Mouse (Mus musculus) neural tube, embryonic 15.5 days (tissue): Measurements from ENCODE around the gene Itga7. TPM values are rescaled to one million over a fixed set of nuclear protein-coding genes. Genes with fewer than 3 reads are reported as not detected.

Experiments
- ATAC-seq: fragments of 200-750 bp; cut with Nextera tagmentation; 2 replicates; pipeline ENCODE4 v1.8.0; 2017; ENCODE audit warnings: mild to moderate bottlenecking, moderate TSS enrichment, moderate library complexity; ENCODE audit not compliant: low FRiP score
- H3K27ac ChIP-seq: fragments of 300-500 bp; sonication (generic); replicated peaks from 2 replicates; pipeline ENCODE4 v1.5.1; 2015; ENCODE audit warnings: mild to moderate bottlenecking, inconsistent platforms
- H3K27me3 ChIP-seq: fragments of 300-500 bp; sonication (generic); replicated peaks from 2 replicates; pipeline ENCODE4 v1.6.1; 2015; ENCODE audit warnings: inconsistent platforms
- H3K36me3 ChIP-seq: fragments of 300-500 bp; sonication (generic); 2 replicates; pipeline ENCODE4 v1.6.1; 2015; ENCODE audit warnings: inconsistent platforms
- H3K4me1 ChIP-seq: fragments of 300-500 bp; sonication (generic); 2 replicates; pipeline ENCODE4 v1.6.1; 2015; ENCODE audit warnings: inconsistent platforms
- H3K4me2 ChIP-seq: fragments of 300-500 bp; sonication (generic); 2 replicates; pipeline ENCODE4 v1.6.1; 2015; ENCODE audit warnings: inconsistent platforms, mild to moderate bottlenecking, moderate library complexity
- H3K4me3 ChIP-seq: fragments of 300-500 bp; sonication (generic); replicated peaks from 2 replicates; pipeline ENCODE4 v1.5.1; 2015; ENCODE audit warnings: mild to moderate bottlenecking, inconsistent platforms
- H3K9ac ChIP-seq: fragments of 300-500 bp; sonication (generic); replicated peaks from 2 replicates; pipeline ENCODE4 v1.6.1; 2015; ENCODE audit warnings: mild to moderate bottlenecking, inconsistent platforms
- H3K9me3 ChIP-seq: fragments of 300-500 bp; sonication (generic); replicated peaks from 2 replicates; pipeline ENCODE4 v1.6.1; 2016; ENCODE audit warnings: inconsistent platforms
- WGBS: fragments of 180-500 bp; shearing (Covaris S2); methylation state at CpG from one replicate; pipeline ENCODE4 v1.1.7; 2015; ENCODE audit warnings: mixed read lengths; 5-methylcytosine and 5-hydroxymethylcytosine counted together
- polyA plus RNA-seq: library from polyadenylated mRNA; unstranded; fragments of >200 nt; fragmentation: Nextera tagmentation; extraction: Ambion mirVana; gene quantifications from 2 replicates; pipeline ENCODE4 v1.2.1, GENCODE M21; 2015

Itga7 gene
- polyA plus RNA-seq, 1 experiment from 2014 or later: 7.2 TPM

DNA sequence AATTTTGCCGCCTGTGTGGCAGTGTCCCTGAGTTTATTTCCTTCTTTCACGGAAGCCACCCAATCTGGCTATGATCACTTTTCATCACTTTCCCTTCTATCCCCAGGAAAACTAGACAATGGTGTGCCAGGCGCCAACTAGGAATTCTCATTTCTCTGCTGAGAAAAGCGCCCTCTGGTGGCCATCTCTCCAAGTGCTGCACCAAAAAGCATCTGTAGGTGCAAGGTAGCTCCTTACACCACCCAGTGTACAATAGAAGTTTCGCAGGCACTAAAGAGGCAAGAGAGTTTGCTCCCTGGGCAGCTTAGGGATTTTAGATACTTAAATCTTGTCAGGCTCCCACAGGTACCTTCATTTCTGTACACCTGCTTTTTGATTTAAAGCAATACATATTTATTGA lies 20.4 kb upstream of the Itga7 start:
- no peak overlapping the region for H3K4me3 ChIP-seq
- H3K27ac ChIP-seq: peak overlapping the region; percentile 45; the same call in 1 of the 2 replicates
- 5% methylated on average over 5 of the region's 5 CpGs for WGBS
- H3K9me3 ChIP-seq: no peaks in the 10 kb centered on the region
- peaks cover 32% of the 10 kb centered on the region for H3K4me1 ChIP-seq
- ATAC-seq: peak; percentile 29; the same call in 1 of the 2 replicates
- no peak overlapping the region for H3K9ac ChIP-seq
- H3K4me2 ChIP-seq: no peak overlapping the region; the same call in 1 of the 2 replicates
- H3K27me3 ChIP-seq: no peaks in the 10 kb centered on the region
- peaks cover 6% of the 10 kb centered on the region; the same call in 1 of the 2 replicates for H3K36me3 ChIP-seq

DNA sequence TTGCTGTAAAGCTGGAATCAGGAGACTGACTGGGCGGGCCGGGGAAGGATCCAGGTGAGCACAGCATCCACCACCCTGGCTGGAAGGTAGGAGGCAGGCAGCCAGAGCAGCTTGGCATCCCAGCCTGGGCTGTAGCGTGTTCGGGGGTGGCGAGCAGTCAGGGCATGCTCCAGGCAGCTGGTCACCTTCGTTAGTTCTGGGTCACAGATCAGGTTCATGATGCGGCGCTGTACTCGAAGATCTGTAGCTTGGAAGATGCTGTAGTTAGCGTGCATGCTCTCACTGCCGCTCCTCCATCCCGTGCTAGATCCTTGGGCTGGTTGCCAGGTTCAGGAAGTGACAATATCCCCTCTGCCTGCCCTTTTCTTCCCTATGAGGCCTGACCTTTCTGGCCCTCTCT lies 19.9 kb upstream of the Itga7 start:
- no peak overlapping the region for H3K9ac ChIP-seq
- no peaks in the 10 kb centered on the region for H3K27me3 ChIP-seq
- H3K4me2 ChIP-seq: no peak overlapping the region
- no peaks in the 10 kb centered on the region for H3K9me3 ChIP-seq
- peaks cover 6% of the 10 kb centered on the region; the same call in 1 of the 2 replicates for H3K36me3 ChIP-seq
- H3K4me1 ChIP-seq: peaks cover 37% of the 10 kb centered on the region
- WGBS: 87% methylated on average over 12 of the region's 12 CpGs
- no peak overlapping the region for H3K27ac ChIP-seq
- no peak for ATAC-seq
- no peak overlapping the region for H3K4me3 ChIP-seq

GRCm38 (mm10) chr10:128915550-128915949 lies 18.1 kb upstream of the Itga7 start:
- no peaks in the 10 kb centered on the region for H3K27me3 ChIP-seq
- peaks cover 46% of the 10 kb centered on the region for H3K4me1 ChIP-seq
- no peak overlapping the region for H3K27ac ChIP-seq
- no peak overlapping the region for H3K9ac ChIP-seq
- no peak for ATAC-seq
- 88% methylated on average over 2 of the region's 2 CpGs for WGBS
- H3K9me3 ChIP-seq: no peaks in the 10 kb centered on the region
- H3K4me3 ChIP-seq: no peak overlapping the region
- H3K4me2 ChIP-seq: no peak overlapping the region
- peaks cover 6% of the 10 kb centered on the region; the same call in 1 of the 2 replicates for H3K36me3 ChIP-seq

DNA sequence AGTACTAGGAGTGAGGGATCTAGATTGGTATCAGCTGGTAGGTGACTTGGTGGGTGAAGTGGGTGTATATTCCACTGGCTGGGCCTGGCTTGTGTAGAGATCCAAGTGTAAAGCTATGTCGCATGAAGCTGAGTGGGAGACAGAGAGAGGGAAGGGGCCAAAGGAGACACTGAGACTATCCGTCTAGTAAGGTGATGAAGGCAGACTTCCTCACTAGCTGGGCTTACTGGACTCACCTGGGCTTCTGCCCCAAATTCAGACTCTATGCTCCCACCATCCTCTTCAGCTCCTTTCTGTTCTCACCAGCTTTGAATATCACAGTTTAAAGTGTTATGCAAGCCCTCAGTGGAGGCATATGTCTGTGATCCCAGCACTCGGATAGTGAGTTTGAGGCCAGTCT lies 17.0 kb upstream of the Itga7 start:
- no peak overlapping the region for H3K9ac ChIP-seq
- peaks cover 6% of the 10 kb centered on the region; the same call in 1 of the 2 replicates for H3K36me3 ChIP-seq
- ATAC-seq: no peak
- no peak overlapping the region for H3K4me2 ChIP-seq
- peaks cover 47% of the 10 kb centered on the region for H3K4me1 ChIP-seq
- H3K27ac ChIP-seq: no peak overlapping the region
- H3K27me3 ChIP-seq: no peaks in the 10 kb centered on the region
- 96% methylated on average over 3 of the region's 3 CpGs for WGBS
- H3K9me3 ChIP-seq: no peaks in the 10 kb centered on the region
- H3K4me3 ChIP-seq: no peak overlapping the region

DNA sequence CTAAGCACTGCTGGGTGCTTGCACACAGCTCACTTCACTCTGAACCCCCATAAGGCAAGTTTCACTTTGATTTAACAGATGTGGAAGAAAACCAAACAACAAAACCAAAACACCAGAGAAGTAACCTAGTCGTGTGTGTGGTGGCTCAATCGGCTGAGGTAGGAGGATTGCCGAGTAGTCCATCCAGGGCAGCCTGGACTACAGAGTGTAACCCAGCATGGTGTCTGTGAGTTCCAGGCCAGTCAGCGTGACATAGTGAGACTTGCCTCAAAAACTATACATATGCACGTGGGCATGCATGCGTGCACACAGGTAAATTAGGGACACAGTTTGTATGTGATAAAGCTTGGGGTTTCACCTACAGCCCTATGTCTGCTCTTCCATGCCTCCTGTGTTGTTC lies 16.2 kb upstream of the Itga7 start:
- Histone ChIP-seq H3K27ac (no peak overlapping the region), H3K4me3 (no peak overlapping the region), H3K4me1 (peaks cover 54% of the 10 kb centered on the region), H3K9me3 (no peaks in the 10 kb centered on the region), H3K36me3 (peaks cover 6% of the 10 kb centered on the region; the same call in 1 of the 2 replicates), H3K27me3 (no peaks in the 10 kb centered on the region), H3K4me2 (no peak overlapping the region), H3K9ac (no peak overlapping the region)
- WGBS: 90% methylated on average over 6 of the region's 6 CpGs
- ATAC-seq: no peak

DNA sequence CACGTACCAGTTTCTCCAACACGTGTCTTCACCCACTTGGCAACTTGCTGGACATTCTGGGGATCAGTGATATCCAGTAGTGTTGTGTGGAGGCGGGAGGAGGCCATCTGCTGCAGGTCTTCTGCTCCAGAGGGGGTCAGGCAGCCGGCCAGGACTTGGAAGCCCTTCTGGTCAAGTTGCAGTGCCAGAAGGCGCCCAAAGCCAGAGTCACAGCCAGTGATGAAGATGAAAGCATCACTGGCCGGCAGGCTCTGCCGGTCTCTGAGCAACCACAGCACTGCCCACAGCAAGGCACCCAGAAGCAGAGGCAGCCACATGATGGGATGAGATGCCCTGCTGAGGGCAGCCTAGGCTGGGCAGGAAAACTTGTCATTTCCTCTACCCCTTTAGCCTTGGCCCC lies 15.4 kb upstream of the Itga7 start:
- H3K27me3 ChIP-seq: no peaks in the 10 kb centered on the region
- H3K4me1 ChIP-seq: peaks cover 54% of the 10 kb centered on the region
- H3K4me2 ChIP-seq: no peak overlapping the region
- ATAC-seq: no peak
- H3K36me3 ChIP-seq: peaks cover 6% of the 10 kb centered on the region; the same call in 1 of the 2 replicates
- no peaks in the 10 kb centered on the region for H3K9me3 ChIP-seq
- H3K27ac ChIP-seq: peak overlapping the region; percentile 70
- H3K4me3 ChIP-seq: no peak overlapping the region
- 70% methylated on average over 7 of the region's 7 CpGs for WGBS
- H3K9ac ChIP-seq: no peak overlapping the region; the same call in 1 of the 2 replicates

GRCm38 (mm10) chr10:128919203-128919631 lies 14.4 kb upstream of the Itga7 start:
- WGBS: 14% methylated on average over 6 of the region's 6 CpGs
- peak; percentile 6; the same call in 1 of the 2 replicates for ATAC-seq
- peaks cover 6% of the 10 kb centered on the region; the same call in 1 of the 2 replicates for H3K36me3 ChIP-seq
- no peak overlapping the region; the same call in 1 of the 2 replicates for H3K9ac ChIP-seq
- no peak overlapping the region for H3K4me3 ChIP-seq
- H3K9me3 ChIP-seq: no peaks in the 10 kb centered on the region
- H3K4me2 ChIP-seq: 0 out of 2 replicates have a peak overlapping the region, but pooled peaks have one; percentile 11
- peak overlapping the region; percentile 70 for H3K27ac ChIP-seq
- no peaks in the 10 kb centered on the region for H3K27me3 ChIP-seq
- peaks cover 56% of the 10 kb centered on the region for H3K4me1 ChIP-seq

- H3K4me2 ChIP-seq: no peak overlapping the region
- H3K9ac ChIP-seq: no peak overlapping the region
- H3K27me3 ChIP-seq: no peaks in the 10 kb centered on the region
- peaks cover 57% of the 10 kb centered on the region for H3K4me1 ChIP-seq
- peaks cover 6% of the 10 kb centered on the region; the same call in 1 of the 2 replicates for H3K36me3 ChIP-seq
- H3K4me3 ChIP-seq: no peak overlapping the region
- H3K27ac ChIP-seq: peak overlapping the region; percentile 70
- no peak for ATAC-seq
- WGBS: 86% methylated on average over 7 of the region's 7 CpGs
- H3K9me3 ChIP-seq: no peaks in the 10 kb centered on the region
Observed at GRCm38 (mm10) chr10:128919966-128920365, 13.7 kb upstream of the Itga7 start.

GRCm38 (mm10) chr10:128920736-128921161 lies 12.9 kb upstream of the Itga7 start:
- Histone ChIP-seq H3K27me3 (no peaks in the 10 kb centered on the region), H3K27ac (peak overlapping the region; percentile 70)

DNA sequence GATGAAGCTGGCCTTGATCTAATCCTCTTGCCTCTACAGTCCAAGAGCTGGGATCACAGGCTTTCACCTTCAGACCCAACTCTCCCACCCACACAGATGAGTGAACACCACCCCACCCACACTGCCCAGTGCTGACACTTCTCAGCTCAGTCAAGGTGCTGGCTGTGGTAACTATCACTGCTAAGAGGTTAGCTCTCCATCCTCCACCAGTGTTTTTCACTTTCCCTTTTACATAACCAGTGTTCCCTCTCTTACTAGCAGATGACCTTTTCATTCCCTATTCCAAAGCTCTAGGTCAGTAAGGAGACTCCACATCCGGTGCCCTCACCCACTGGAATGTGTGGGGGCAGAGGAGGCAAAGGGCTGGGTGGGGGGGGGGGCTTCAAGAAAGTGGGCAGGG lies 12.4 kb upstream of the Itga7 start:
- no peak overlapping the region for H3K4me3 ChIP-seq
- H3K9me3 ChIP-seq: no peaks in the 10 kb centered on the region
- WGBS: 79% methylated on average over 1 of the region's 1 CpGs
- no peaks in the 10 kb centered on the region for H3K27me3 ChIP-seq
- no peak overlapping the region for H3K4me2 ChIP-seq
- H3K36me3 ChIP-seq: peaks cover 6% of the 10 kb centered on the region; the same call in 1 of the 2 replicates
- ATAC-seq: no peak
- H3K9ac ChIP-seq: no peak overlapping the region
- H3K27ac ChIP-seq: no peak overlapping the region
- H3K4me1 ChIP-seq: peaks cover 57% of the 10 kb centered on the region

More at GRCm38 (mm10) chr10:128920736-128921161, 12.9 kb upstream of the Itga7 start:
- ATAC-seq: no peak
- no peak overlapping the region for H3K4me2 ChIP-seq
- 78% methylated on average over 3 of the region's 3 CpGs for whole genome bisulfite sequencing
- peaks cover 6% of the 10 kb centered on the region; the same call in 1 of the 2 replicates for H3K36me3 ChIP-seq
- H3K4me3 ChIP-seq: no peak overlapping the region
- H3K9me3 ChIP-seq: no peaks in the 10 kb centered on the region
- H3K4me1 ChIP-seq: peaks cover 57% of the 10 kb centered on the region
- H3K9ac ChIP-seq: no peak overlapping the region

DNA sequence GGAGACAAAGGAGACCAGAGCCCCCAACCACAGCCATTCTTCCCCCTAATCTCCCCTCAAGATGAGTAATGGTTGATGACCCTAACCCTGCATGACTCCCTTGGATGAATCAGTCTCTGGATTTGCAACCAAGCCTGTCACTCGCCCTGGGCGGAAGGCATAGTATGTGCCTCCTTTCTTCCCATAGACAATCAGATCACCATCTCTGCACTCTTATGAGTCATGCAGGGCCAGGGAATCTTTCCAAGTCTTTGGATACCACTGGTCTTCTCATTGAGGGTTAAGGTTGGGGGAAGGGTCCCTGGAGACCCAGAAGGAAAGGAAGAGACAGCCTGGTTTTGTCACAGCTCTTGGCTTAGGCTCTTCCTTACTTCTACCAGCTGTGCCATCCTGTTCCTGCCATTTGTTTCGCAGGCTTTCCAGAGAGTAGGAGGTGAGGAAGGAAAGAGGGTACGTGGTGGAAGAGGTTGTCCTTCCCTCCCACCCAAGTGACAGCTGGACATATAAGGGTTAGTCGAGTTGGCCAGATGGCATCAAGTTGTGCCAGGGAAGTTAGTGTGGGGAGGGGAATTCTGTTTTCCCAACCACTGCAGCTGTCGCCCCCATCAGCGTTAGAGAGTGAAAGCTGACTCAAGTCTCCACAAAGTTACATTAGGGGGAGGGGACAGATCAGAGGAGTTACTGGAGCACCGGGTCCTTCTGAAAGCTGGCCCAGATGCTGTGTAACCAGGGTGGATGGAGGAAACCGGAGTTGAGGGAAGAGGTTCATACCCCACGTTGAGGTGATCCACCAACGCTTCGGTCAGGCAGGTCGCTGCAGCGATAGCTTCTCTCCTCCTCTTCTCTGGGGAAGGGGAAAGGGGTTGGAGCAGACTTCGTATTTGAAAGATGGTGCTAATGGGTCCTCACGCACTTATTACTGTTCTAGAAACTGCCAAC lies 11.5 kb upstream of the Itga7 start:
- no peaks in the 10 kb centered on the region for H3K27me3 ChIP-seq
- WGBS: 74% methylated on average over 16 of the region's 16 CpGs
- H3K36me3 ChIP-seq: no peaks in the 10 kb centered on the region
- no peaks in the 10 kb centered on the region for H3K9me3 ChIP-seq
- H3K4me2 ChIP-seq: peak overlapping the region; percentile 78
- peak overlapping the region; percentile 98 for H3K4me3 ChIP-seq
- H3K9ac ChIP-seq: peak overlapping the region; percentile 96
- no peak for ATAC-seq
- peaks cover 57% of the 10 kb centered on the region for H3K4me1 ChIP-seq
- peak overlapping the region; percentile 97 for H3K27ac ChIP-seq

DNA sequence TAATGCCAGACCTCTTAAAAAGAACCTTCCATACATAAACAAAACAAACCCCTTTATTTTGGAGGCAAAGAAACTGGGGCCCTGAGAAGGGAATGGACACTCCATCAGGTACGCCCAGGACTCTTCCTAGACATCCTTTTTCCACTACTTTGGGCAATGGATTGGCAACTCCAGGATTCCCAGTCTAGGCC lies 10.9 kb upstream of the Itga7 start, which contains the start of gene Rdh5:
Rdh5 (minus strand) TSS at position 67 of the 191 bp plus-strand sequence.
- peaks cover 56% of the 10 kb centered on the region for H3K4me1 ChIP-seq
- no peak for ATAC-seq
- WGBS: 22% methylated on average over 1 of the region's 1 CpGs

More for the DNA sequence above, 10.9 kb upstream of the Itga7 start, which contains the start of gene Rdh5:
- Histone ChIP-seq H3K4me3 (peak within 1 kb of the TSS; percentile 98), H3K36me3 (no peaks in the 10 kb centered on the region), H3K27me3 (0 out of 2 replicates have a peak, but pooled peaks cover under 1% of the 10 kb centered on the region), H3K9me3 (no peaks in the 10 kb centered on the region), H3K27ac (peak within 1 kb of the TSS; percentile 97), H3K9ac (peak within 1 kb of the TSS; percentile 96), H3K4me2 (peak within 1 kb of the TSS; percentile 78)
